Mouse (Mus musculus) C2C12 (cell line): ENCODE results near the gene Naaladl1. TPM values are rescaled to one million over a fixed set of nuclear protein-coding genes. Genes with fewer than 3 reads are reported as not detected.

Source experiments
- H3K27me3 ChIP-seq: one replicate; pipeline ENCODE4 v1.6.1; 2011; ENCODE audit not compliant: control insufficient read depth, insufficient read depth, insufficient read length
- H3K36me3 ChIP-seq: one replicate; pipeline ENCODE4 v1.6.1; 2011; ENCODE audit not compliant: control insufficient read depth, insufficient read depth
- H3K4me3 ChIP-seq: one replicate; pipeline ENCODE4 v1.5.1; 2011; ENCODE audit warnings: mild to moderate bottlenecking, control low read depth; ENCODE audit not compliant: poor library complexity, insufficient read depth, severe bottlenecking
- H3K79me2 ChIP-seq: one replicate; pipeline ENCODE4 v1.6.1; 2011; ENCODE audit not compliant: control insufficient read depth, insufficient read depth
- H3K79me3 ChIP-seq: one replicate; pipeline ENCODE4 v1.6.1; 2011; ENCODE audit warnings: low read depth, control low read depth
- H3ac ChIP-seq: one replicate; pipeline ENCODE3; 2011; ENCODE audit warnings: low read depth; ENCODE audit not compliant: control insufficient read depth, insufficient read length
- CEBPB ChIP-seq: IDR thresholded peaks from one replicate; pipeline ENCODE4 v1.6.1; 2011; ENCODE audit warnings: low read depth, mild to moderate bottlenecking, control low read depth, moderate library complexity
- CTCF ChIP-seq: IDR thresholded peaks from one replicate; pipeline ENCODE4 v1.5.1; 2011; ENCODE audit not compliant: control insufficient read depth, insufficient read depth, insufficient read length
- FOSL1 ChIP-seq: IDR thresholded peaks from one replicate; pipeline ENCODE4 v1.8.0; 2011; ENCODE audit warnings: mild to moderate bottlenecking, low read length; ENCODE audit not compliant: poor library complexity, insufficient read depth, severe bottlenecking
- MAX ChIP-seq: IDR thresholded peaks from one replicate; pipeline ENCODE4 v1.6.1; 2011; ENCODE audit warnings: mild to moderate bottlenecking, control low read depth
- MYOD1 ChIP-seq: IDR thresholded peaks from one replicate; pipeline ENCODE4 v1.6.1; 2011; ENCODE audit warnings: low read depth; ENCODE audit not compliant: control insufficient read depth, insufficient read length
- MYOG ChIP-seq: IDR thresholded peaks from one replicate; pipeline ENCODE4 v1.6.1; 2011; ENCODE audit not compliant: control insufficient read depth, insufficient read length; ENCODE audit errors: extremely low read depth
- USF1 ChIP-seq: IDR thresholded peaks from one replicate; pipeline ENCODE4 v1.6.1; 2011; ENCODE audit warnings: low read depth, mild to moderate bottlenecking, control low read depth, moderate library complexity
- polyA plus RNA-seq: library from polyadenylated mRNA; unstranded; fragments of >200 nt; fragmentation: generic; extraction: Trizol; gene quantifications from one replicate; pipeline ENCODE4 v1.2.1, GENCODE M21; 2012; ENCODE audit warnings: missing spikeins

Naaladl1 gene
- polyA plus RNA-seq, 1 experiment, result 0.16 TPM

DNA sequence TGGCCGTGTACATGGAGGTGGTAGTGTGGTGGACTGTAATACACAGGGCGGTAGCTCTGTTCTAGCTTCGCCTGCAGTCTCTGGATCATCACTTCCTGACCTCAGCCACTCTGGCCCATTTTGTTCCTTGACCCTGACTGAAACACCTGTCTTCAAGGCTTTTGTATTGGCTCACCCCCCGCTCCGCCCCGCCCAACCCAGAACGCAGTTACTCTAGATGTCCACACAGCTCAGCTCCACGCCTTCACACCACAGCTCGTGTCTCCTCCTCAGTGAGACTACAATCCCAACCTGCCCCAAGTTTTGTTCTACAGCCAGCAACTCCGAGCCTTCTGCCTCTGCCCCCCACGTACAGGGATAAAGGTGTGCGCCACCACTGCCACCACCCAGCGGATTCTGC lies 16.7 kb upstream of the Naaladl1 start:
- peaks cover 35% of the 10 kb centered on the region for H3K79me3 ChIP-seq
- no peak overlapping the region for H3K4me3 ChIP-seq
- peaks cover 63% of the 10 kb centered on the region for H3K36me3 ChIP-seq
- H3K27me3 ChIP-seq, result no peaks in the 10 kb centered on the region
- no peak for TF ChIP-seq CEBPB
- no peak for TF ChIP-seq MAX
- TF ChIP-seq MYOD1, result no peak
- TF ChIP-seq FOSL1, result no peak
- no peak for TF ChIP-seq MYOG
- H3ac ChIP-seq, result no peak overlapping the region
- peaks cover 95% of the 10 kb centered on the region for H3K79me2 ChIP-seq

DNA sequence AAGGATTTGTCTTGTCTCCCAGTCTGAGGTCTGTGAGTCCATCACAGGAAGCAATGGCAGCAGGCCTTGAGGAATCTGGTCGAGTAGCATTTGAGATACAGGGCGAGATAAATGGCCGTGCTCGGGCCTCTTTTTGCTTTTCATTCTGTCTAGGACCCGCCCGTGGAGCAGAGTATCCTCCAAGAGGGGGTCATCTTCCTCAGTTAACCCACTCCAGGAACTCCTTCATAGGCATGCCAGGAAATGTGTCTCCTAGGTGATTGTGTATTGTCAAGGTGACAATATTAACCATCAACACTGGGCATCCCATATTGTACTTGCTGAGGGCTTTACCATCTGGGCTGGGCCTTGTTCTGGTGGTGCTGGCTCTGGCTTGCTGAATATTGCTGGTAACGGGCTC lies 11.5 kb upstream of the Naaladl1 start, which contains the start of gene AC131692.1:
Gene AC131692.1, plus strand, starts transcription at position 301 of the 400 bp plus-strand sequence.
- no peak within 1 kb of the TSS for H3ac ChIP-seq
- peaks cover 8% of the 10 kb centered on the region for H3K79me3 ChIP-seq
- no peaks in the 10 kb centered on the region for H3K27me3 ChIP-seq
- TF ChIP-seq CTCF (no peak), FOSL1 (no peak), CEBPB (no peak), MYOD1 (no peak), MYOG (no peak), USF1 (no peak), MAX (no peak)
- H3K79me2 ChIP-seq, result peaks cover 44% of the 10 kb centered on the region
- no peak within 1 kb of the TSS for H3K4me3 ChIP-seq
- H3K36me3 ChIP-seq, result peaks cover 45% of the 10 kb centered on the region

DNA sequence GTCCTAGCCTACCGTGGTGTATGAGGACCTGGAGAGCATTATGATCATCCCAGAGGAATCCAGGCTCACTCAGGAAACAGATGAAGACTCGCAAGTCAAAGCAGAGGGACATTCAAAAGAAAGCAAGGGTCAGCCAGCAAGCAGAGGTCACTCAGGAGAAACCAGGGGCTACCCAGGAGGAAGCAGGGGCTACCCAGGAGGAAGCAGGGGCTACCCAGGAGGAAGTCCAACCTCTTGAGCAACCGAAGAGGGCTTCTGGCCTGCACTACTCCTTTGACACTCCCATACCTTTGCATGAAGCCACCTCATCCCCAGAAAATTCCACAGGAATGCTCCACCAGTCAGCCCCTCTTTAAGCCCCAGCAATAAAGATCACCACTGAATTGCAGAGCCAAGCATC lies 7.7 kb upstream of the Naaladl1 start:
- no peaks in the 10 kb centered on the region for H3K27me3 ChIP-seq
- H3ac ChIP-seq, result no peak overlapping the region
- no peak overlapping the region for H3K4me3 ChIP-seq
- no peak for TF ChIP-seq USF1
- TF ChIP-seq CEBPB, result no peak
- no peak for TF ChIP-seq CTCF
- TF ChIP-seq FOSL1, result no peak
- TF ChIP-seq MYOD1, result no peak
- no peak for TF ChIP-seq MAX
- TF ChIP-seq MYOG, result no peak
- H3K79me2 ChIP-seq, result peaks cover 8% of the 10 kb centered on the region
- H3K36me3 ChIP-seq, result peaks cover 9% of the 10 kb centered on the region
- no peaks in the 10 kb centered on the region for H3K79me3 ChIP-seq

DNA sequence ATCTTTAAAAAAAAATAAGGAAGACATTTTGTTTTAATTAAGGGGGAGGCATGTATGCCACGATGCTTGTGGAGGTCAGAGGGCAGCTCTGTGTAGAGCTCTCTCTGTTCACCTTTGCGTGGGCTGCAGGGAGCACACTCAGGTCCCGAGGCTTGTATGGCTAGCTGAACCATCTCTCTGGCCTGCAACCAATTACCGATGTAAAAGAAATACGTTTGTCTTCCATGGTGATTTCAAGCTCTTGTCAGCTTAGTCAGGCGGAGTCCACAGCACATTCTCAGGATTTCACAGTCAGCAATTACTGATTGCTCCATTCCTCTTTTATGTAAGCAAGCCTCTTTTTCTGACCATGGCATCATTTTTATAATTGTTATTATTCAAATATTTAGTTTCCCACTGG lies 4.4 kb upstream of the Naaladl1 start:
- H3ac ChIP-seq, result no peak overlapping the region
- H3K27me3 ChIP-seq, result no peaks in the 10 kb centered on the region
- H3K79me3 ChIP-seq, result no peaks in the 10 kb centered on the region
- no peak overlapping the region for H3K4me3 ChIP-seq
- H3K79me2 ChIP-seq, result no peaks in the 10 kb centered on the region
- no peaks in the 10 kb centered on the region for H3K36me3 ChIP-seq
- no peak for TF ChIP-seq MYOG
- no peak for TF ChIP-seq MYOD1
- TF ChIP-seq FOSL1, result no peak
- no peak for TF ChIP-seq CEBPB
- TF ChIP-seq USF1, result no peak
- TF ChIP-seq MAX, result no peak
- TF ChIP-seq CTCF, result no peak

DNA sequence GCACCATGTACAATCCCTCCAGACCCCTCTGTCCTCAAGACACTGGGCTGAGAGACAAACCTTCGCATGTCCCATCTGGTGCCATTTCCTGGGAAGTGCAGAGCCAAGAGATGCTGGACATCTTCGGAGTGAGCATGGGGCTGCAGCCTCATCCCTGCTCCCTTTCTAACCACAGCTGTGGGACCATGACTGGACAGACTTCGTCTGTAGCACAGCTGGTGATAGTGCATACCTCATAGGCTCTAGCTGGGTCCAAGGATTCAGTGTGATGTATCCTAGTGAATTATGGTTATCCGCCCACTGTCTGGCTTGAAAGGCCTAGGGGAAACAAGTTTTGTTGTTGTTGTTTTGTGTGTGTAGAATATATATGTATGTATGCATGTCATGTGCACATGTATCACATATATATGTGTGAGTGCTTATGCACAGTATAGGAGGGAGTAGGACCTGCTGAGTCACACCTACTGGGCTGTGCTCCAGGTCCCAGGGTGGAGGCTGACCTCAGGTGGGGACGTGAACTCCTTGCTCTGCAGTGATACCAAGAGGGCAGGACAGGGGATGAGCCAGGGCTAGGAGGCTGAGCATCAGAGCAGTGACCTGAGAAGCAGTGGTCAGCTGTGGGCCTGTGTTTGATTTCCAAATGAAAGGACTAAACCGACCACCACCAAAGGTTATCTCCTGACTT lies 3.3 kb upstream of the Naaladl1 start:
- Histone ChIP-seq H3K4me3 (no peak overlapping the region), H3K36me3 (no peaks in the 10 kb centered on the region), H3K79me2 (no peaks in the 10 kb centered on the region), H3K27me3 (no peaks in the 10 kb centered on the region), H3K79me3 (no peaks in the 10 kb centered on the region), H3ac (no peak overlapping the region)
- TF ChIP-seq MYOG (no peak), CEBPB (no peak), FOSL1 (no peak), CTCF (no peak), USF1 (no peak), MYOD1 (no peak), MAX (no peak)

DNA sequence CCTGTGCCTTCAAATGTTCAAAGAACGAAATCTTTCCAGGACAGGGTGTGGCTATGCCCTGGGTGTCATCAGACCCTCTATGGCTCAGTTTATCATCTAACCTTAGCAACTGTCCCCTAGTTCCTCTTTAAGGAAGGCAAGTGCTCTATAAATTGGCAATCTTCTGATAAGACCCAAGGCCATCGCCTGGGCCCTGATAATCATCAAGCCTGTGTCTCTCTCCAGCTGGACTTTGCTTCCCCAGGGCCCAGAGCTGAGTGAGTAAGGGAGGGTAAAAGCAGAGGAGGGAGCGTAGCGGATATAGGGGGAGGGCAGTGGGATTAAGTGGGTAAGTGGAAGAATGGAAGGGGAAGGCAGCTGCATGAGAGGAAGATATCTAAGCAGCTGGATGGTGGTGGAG lies 1.1 kb upstream of the Naaladl1 start:
- no peaks in the 10 kb centered on the region for H3K27me3 ChIP-seq
- H3K36me3 ChIP-seq, result no peaks in the 10 kb centered on the region
- H3K4me3 ChIP-seq, result no peak overlapping the region
- TF ChIP-seq MYOD1 (no peak), CTCF (no peak), CEBPB (no peak), MYOG (no peak), FOSL1 (no peak), USF1 (no peak), MAX (no peak)
- H3K79me3 ChIP-seq, result no peaks in the 10 kb centered on the region
- no peaks in the 10 kb centered on the region for H3K79me2 ChIP-seq
- H3ac ChIP-seq, result no peak overlapping the region
